Mouse (Mus musculus) MEL (cell line): Measurements from ENCODE around the gene Pdzd2. TPM values are rescaled to one million over a fixed set of nuclear protein-coding genes. Genes with fewer than 3 reads are reported as not detected.

ENCODE experiments used
- DNase-seq: peaks from one replicate; pipeline ENCODE4 v3.0.0; 2011; ENCODE audit warnings: low read depth, low spot score
- H3K27ac ChIP-seq: 2 replicates; pipeline ENCODE4 v1.5.1; 2012; ENCODE audit warnings: low read depth, mild to moderate bottlenecking, control low read depth, low read length, moderate library complexity; ENCODE audit not compliant: control insufficient read depth
- H3K27me3 ChIP-seq, 2 experiments: fragments of 150-350 bp in 1 of 2; sonication (generic) in 1 of 2; 2 replicates each; pipeline ENCODE4 v1.6.1; 2012; ENCODE audit warnings: low read length in 2 of 2, mild to moderate bottlenecking in 2 of 2, improper control_type of control experiment in 1 of 2, moderate library complexity in 1 of 2; ENCODE audit not compliant: insufficient read depth in 2 of 2, control insufficient read depth in 1 of 2
- H3K36me3 ChIP-seq, 2 experiments: 2 replicates each; pipeline ENCODE4 v1.6.1; 2012 to 2014; ENCODE audit warnings: low read length in 2 of 2, improper control_type of control experiment in 1 of 2, inconsistent platforms in 1 of 2, mild to moderate bottlenecking in 1 of 2; ENCODE audit not compliant: insufficient read depth in 2 of 2, control insufficient read depth in 1 of 2
- H3K4me1 ChIP-seq, 2 experiments: fragments of 150-350 bp in 1 of 2; sonication (generic) in 1 of 2; 2 replicates each; pipeline ENCODE4 v1.6.1; 2012; ENCODE audit warnings: low read length in 2 of 2, improper control_type of control experiment in 1 of 2, mild to moderate bottlenecking in 1 of 2; ENCODE audit not compliant: insufficient read depth in 2 of 2, control insufficient read depth in 1 of 2
- H3K4me3 ChIP-seq, 2 experiments: fragments of 150-350 bp in 1 of 2; sonication (generic) in 1 of 2; 2 replicates each; pipeline ENCODE4 v1.5.1; 2012; ENCODE audit warnings: low read depth in 2 of 2, low read length in 2 of 2, mild to moderate bottlenecking in 2 of 2, moderate library complexity in 2 of 2, control low read depth in 1 of 2, improper control_type of control experiment in 1 of 2; ENCODE audit not compliant: control insufficient read depth in 1 of 2, insufficient read depth in 1 of 2
- H3K79me2 ChIP-seq: 2 replicates; pipeline ENCODE4 v1.6.1; 2012; ENCODE audit warnings: mild to moderate bottlenecking, low read length, moderate library complexity; ENCODE audit not compliant: control insufficient read depth, poor library complexity, insufficient read depth
- H3K9ac ChIP-seq: 2 replicates; pipeline ENCODE4 v1.6.1; 2012; ENCODE audit warnings: low read depth, mild to moderate bottlenecking, control low read depth, low read length, moderate library complexity; ENCODE audit not compliant: control insufficient read depth, poor library complexity, severe bottlenecking
- H3K9me3 ChIP-seq: fragments of 150-350 bp; sonication (generic); replicated peaks from 2 replicates; pipeline ENCODE4 v1.6.1; 2012; ENCODE audit warnings: mild to moderate bottlenecking, low read length, improper control_type of control experiment, moderate library complexity; ENCODE audit not compliant: insufficient read depth
- BHLHE40 ChIP-seq: IDR thresholded peaks from 2 replicates; pipeline ENCODE4 v1.6.1; 2012; ENCODE audit warnings: low read depth, mild to moderate bottlenecking, inconsistent platforms, low read length, improper control_type of control experiment, borderline replicate concordance
- CHD2 ChIP-seq: IDR thresholded peaks from 2 replicates; pipeline ENCODE4 v1.6.1; 2011; ENCODE audit warnings: low read length, improper control_type of control experiment
- CTCF ChIP-seq, 3 experiments: IDR thresholded peaks in 2 of 3; conservative IDR thresholded peaks in 1 of 3; 2 replicates each; pipeline ENCODE4 v1.5.1; 2011 to 2012; ENCODE audit warnings: low read length in 3 of 3, low read depth in 2 of 3, mild to moderate bottlenecking in 2 of 3, improper control_type of control experiment in 1 of 3, inconsistent platforms in 1 of 3, mixed read lengths in 1 of 3, moderate library complexity in 1 of 3; ENCODE audit not compliant: control insufficient read depth in 1 of 3, insufficient read depth in 1 of 3, poor library complexity in 1 of 3, severe bottlenecking in 1 of 3
- EP300 ChIP-seq, 2 experiments: IDR thresholded peaks; 2 replicates each; pipeline ENCODE4 v1.6.1; 2011; ENCODE audit warnings: improper control_type of control experiment in 2 of 2, low read length in 2 of 2, low read depth in 1 of 2, mild to moderate bottlenecking in 1 of 2
- JUND ChIP-seq: IDR thresholded peaks from 2 replicates; pipeline ENCODE4 v1.6.1; 2011; ENCODE audit warnings: low read depth, mild to moderate bottlenecking, improper control_type of control experiment, low read length
- KAT2A ChIP-seq: conservative IDR thresholded peaks from 2 replicates; pipeline ENCODE4 v1.6.1; 2012; ENCODE audit warnings: low read depth, low read length, improper control_type of control experiment, inconsistent platforms
- MAFK ChIP-seq: IDR thresholded peaks from 2 replicates; pipeline ENCODE4 v1.6.1; 2011; ENCODE audit warnings: low read depth, mild to moderate bottlenecking, low read length, improper control_type of control experiment, borderline replicate concordance
- MAZ ChIP-seq: IDR thresholded peaks from 2 replicates; pipeline ENCODE4 v1.6.1; 2012; ENCODE audit warnings: low read depth, mild to moderate bottlenecking, inconsistent platforms, low read length, improper control_type of control experiment
- MEF2A ChIP-seq: IDR thresholded peaks from 2 replicates; pipeline ENCODE4 v1.6.1; 2014; ENCODE audit warnings: low read depth, mild to moderate bottlenecking, inconsistent platforms, low read length, improper control_type of control experiment; ENCODE audit not compliant: poor library complexity, insufficient replicate concordance, severe bottlenecking; ENCODE audit errors: extremely low read depth
- MXI1 ChIP-seq: IDR thresholded peaks from 2 replicates; pipeline ENCODE4 v1.6.1; 2011; ENCODE audit warnings: mild to moderate bottlenecking, low read depth, low read length, improper control_type of control experiment
- MYB ChIP-seq: IDR thresholded peaks from 2 replicates; pipeline ENCODE4 v1.6.1; 2011; ENCODE audit warnings: mild to moderate bottlenecking, low read depth, low read length, improper control_type of control experiment
- MYC ChIP-seq: IDR thresholded peaks from 2 replicates; pipeline ENCODE4 v1.6.1; 2011; ENCODE audit warnings: low read depth, mild to moderate bottlenecking, low read length, improper control_type of control experiment, moderate library complexity
- POLR2A ChIP-seq, 2 experiments: IDR thresholded peaks; 2 replicates each; pipeline ENCODE4 v1.6.1; 2011 to 2012; ENCODE audit warnings: low read length in 2 of 2, mild to moderate bottlenecking in 2 of 2, control low read depth in 1 of 2, improper control_type of control experiment in 1 of 2, low read depth in 1 of 2, moderate library complexity in 1 of 2; ENCODE audit not compliant: control insufficient read depth in 1 of 2, insufficient read depth in 1 of 2, poor library complexity in 1 of 2
- POLR2AphosphoS2 ChIP-seq: IDR thresholded peaks from 2 replicates; pipeline ENCODE4 v1.6.1; 2011; ENCODE audit warnings: low read length, improper control_type of control experiment
- RAD21 ChIP-seq: IDR thresholded peaks from 2 replicates; pipeline ENCODE4 v1.6.1; 2011; ENCODE audit warnings: mild to moderate bottlenecking, low read depth, low read length, improper control_type of control experiment
- SIN3A ChIP-seq: IDR thresholded peaks from 2 replicates; pipeline ENCODE4 v1.6.1; 2012; ENCODE audit warnings: low read length, improper control_type of control experiment, inconsistent platforms
- UBTF ChIP-seq: IDR thresholded peaks from 2 replicates; pipeline ENCODE4 v1.6.1; 2012; ENCODE audit warnings: low read depth, mild to moderate bottlenecking, inconsistent platforms, low read length, improper control_type of control experiment, moderate library complexity, borderline replicate concordance; ENCODE audit not compliant: insufficient read depth
- ZC3H11A ChIP-seq: IDR thresholded peaks from 2 replicates; pipeline ENCODE4 v1.6.1; 2012; ENCODE audit warnings: low read depth, mild to moderate bottlenecking, inconsistent platforms, low read length, improper control_type of control experiment
- ZKSCAN1 ChIP-seq: IDR thresholded peaks from 2 replicates; pipeline ENCODE4 v1.6.1; 2012; ENCODE audit warnings: low read depth, mild to moderate bottlenecking, inconsistent platforms, low read length, improper control_type of control experiment, moderate library complexity
- ZNF384 ChIP-seq: IDR thresholded peaks from 2 replicates; pipeline ENCODE4 v1.6.1; 2012; ENCODE audit warnings: low read depth, mild to moderate bottlenecking, inconsistent platforms, low read length, improper control_type of control experiment
- polyA plus RNA-seq, 2 experiments: library from polyadenylated mRNA; stranded (reverse) in 1 of 2; unstranded in 1 of 2; fragments of >175 nt in 1 of 2; fragments of >200 nt in 1 of 2; gene quantifications; 2 replicates each; pipeline versions ENCODE4 v1.2.1 to v1.2.4; 2012; ENCODE audit warnings: low replicate concordance in 2 of 2, low read depth in 1 of 2; ENCODE audit not compliant: insufficient read length in 2 of 2, insufficient read depth in 1 of 2, missing spikeins in 1 of 2
- total RNA-seq: library from RNA; depleted of rRNA; stranded (reverse); fragments of 300-350 nt; gene quantifications from 2 replicates; pipeline ENCODE4 v1.2.3, GENCODE M21; 2012

Gene Pdzd2
- total and polyA plus RNA-seq, 3 experiments = 0.15 to 0.33 TPM; not detected in 1

- Histone ChIP-seq H3K27me3 (peaks cover 11 to 12% of the 10 kb centered on the region in 2 experiments), H3K9me3 (no peaks in the 10 kb centered on the region), H3K4me3 (no peak overlapping the region), H3K36me3 (no peaks in the 10 kb centered on the region), H3K79me2 (no peaks in the 10 kb centered on the region), H3K27ac (no peak overlapping the region), H3K4me1 (no peaks in the 10 kb centered on the region), H3K9ac (no peak overlapping the region)
- TF ChIP-seq BHLHE40 (no peak), KAT2A (no peak)
- DNase-seq = no peak
These were observed 287.4 kb downstream of the Pdzd2 start for GRCm38 (mm10) chr15:12452141-12452995.

GRCm38 (mm10) chr15:12451448-12451847 is 288.3 kb downstream of the Pdzd2 start:
- Histone ChIP-seq H3K36me3 (no peaks in the 10 kb centered on the region), H3K4me3 (no peak overlapping the region), H3K4me1 (no peaks in the 10 kb centered on the region), H3K9ac (no peak overlapping the region), H3K27me3 (peaks cover 9 to 12% of the 10 kb centered on the region in 2 experiments; a peak in 3 of 4 replicates), H3K27ac (no peak overlapping the region), H3K9me3 (no peaks in the 10 kb centered on the region), H3K79me2 (no peaks in the 10 kb centered on the region)
- no peak for DNase-seq
- no peak for TF ChIP-seq CHD2
- no peak for TF ChIP-seq JUND
- TF ChIP-seq UBTF = no peak

GRCm38 (mm10) chr15:12450790-12451189 is 288.9 kb downstream of the Pdzd2 start:
- Histone ChIP-seq H3K36me3 (no peaks in the 10 kb centered on the region), H3K27ac (no peak overlapping the region), H3K9ac (no peak overlapping the region), H3K4me3 (no peak overlapping the region), H3K4me1 (no peaks in the 10 kb centered on the region), H3K79me2 (no peaks in the 10 kb centered on the region), H3K9me3 (no peaks in the 10 kb centered on the region), H3K27me3 (peaks cover 9 to 12% of the 10 kb centered on the region in 2 experiments; a peak in 3 of 4 replicates)
- DNase-seq = no peak
- no peak for TF ChIP-seq JUND
- TF ChIP-seq MYC = no peak
- TF ChIP-seq MXI1 = no peak
- TF ChIP-seq MAFK = no peak
- no peak for TF ChIP-seq MAZ
- no peak for TF ChIP-seq KAT2A
- TF ChIP-seq EP300 (IDR thresholded peaks at IDR 0.05; ENCODE audit: low read depth in 1 of 2, low read length in 2 of 2) = no peak
- TF ChIP-seq POLR2A (IDR thresholded peaks at IDR 0.05; ENCODE audit: control insufficient read depth in 1 of 2, insufficient read depth in 1 of 2, low read depth in 1 of 2, low read length in 2 of 2, poor library complexity in 1 of 2) = no peak
- TF ChIP-seq MEF2A = no peak
- no peak for TF ChIP-seq ZC3H11A
- no peak for TF ChIP-seq ZKSCAN1
- TF ChIP-seq SIN3A = no peak
- no peak for TF ChIP-seq POLR2AphosphoS2
- no peak for TF ChIP-seq BHLHE40
- TF ChIP-seq RAD21 = no peak
- TF ChIP-seq CTCF (IDR thresholded peaks at IDR 0.05 in 2 of 3, conservative IDR thresholded peaks at IDR 0.05 in 1 of 3; ENCODE audit: control insufficient read depth in 1 of 3, insufficient read depth in 1 of 3, low read depth in 2 of 3, low read length in 3 of 3, poor library complexity in 1 of 3, severe bottlenecking in 1 of 3) = no peak
- TF ChIP-seq ZNF384 = no peak
- TF ChIP-seq MYB = no peak
